Mouse (Mus musculus) intestine, embryonic 15.5 days (tissue): Measurements from ENCODE around the gene Etv1. TPM values are rescaled to one million over a fixed set of nuclear protein-coding genes. Genes with fewer than 3 reads are reported as not detected.
A peak's percentile ranks its signal among the peaks of the same experiment; 100 is the strongest.

ENCODE experiments used
- ATAC-seq: fragments of 200-750 bp; cut with Nextera tagmentation; 2 replicates; pipeline ENCODE4 v1.8.0; 2017; ENCODE audit warnings: moderate TSS enrichment, moderate library complexity
- H3K27ac ChIP-seq: fragments of 300-500 bp; sonication (generic); 2 replicates; pipeline ENCODE4 v1.5.1; 2015; ENCODE audit warnings: mild to moderate bottlenecking, inconsistent platforms
- H3K27me3 ChIP-seq: fragments of 300-500 bp; sonication (generic); replicated peaks from 2 replicates; pipeline ENCODE4 v1.6.1; 2015; ENCODE audit warnings: inconsistent platforms
- H3K36me3 ChIP-seq: fragments of 300-500 bp; sonication (generic); 2 replicates; pipeline ENCODE4 v1.6.1; 2015; ENCODE audit warnings: inconsistent platforms
- H3K4me1 ChIP-seq: fragments of 300-500 bp; sonication (generic); replicated peaks from 2 replicates; pipeline ENCODE4 v1.6.1; 2015; ENCODE audit warnings: inconsistent platforms
- H3K4me2 ChIP-seq: fragments of 300-500 bp; sonication (generic); replicated peaks from 2 replicates; pipeline ENCODE4 v1.6.1; 2015; ENCODE audit warnings: mild to moderate bottlenecking, inconsistent platforms
- H3K4me3 ChIP-seq: fragments of 300-500 bp; sonication (generic); replicated peaks from 2 replicates; pipeline ENCODE4 v1.5.1; 2015; ENCODE audit warnings: inconsistent platforms
- H3K9ac ChIP-seq: fragments of 300-500 bp; sonication (generic); 2 replicates; pipeline ENCODE4 v1.6.1; 2015; ENCODE audit warnings: inconsistent platforms
- H3K9me3 ChIP-seq: fragments of 300-500 bp; sonication (generic); 2 replicates; pipeline ENCODE4 v1.6.1; 2016; ENCODE audit warnings: inconsistent platforms
- WGBS: fragments of 180-500 bp; shearing (Covaris S2); methylation state at CpG from one replicate; pipeline ENCODE4 v1.1.7; 2015; 5-methylcytosine and 5-hydroxymethylcytosine counted together
- polyA plus RNA-seq: library from polyadenylated mRNA; unstranded; fragments of >200 nt; fragmentation: Nextera tagmentation; extraction: Ambion mirVana; gene quantifications from 2 replicates; pipeline ENCODE4 v1.2.1, GENCODE M21; 2015

Etv1 gene
- polyA plus RNA-seq, 1 experiment from 2014 or later, result 35.1 TPM

GRCm38 (mm10) chr12:38784221-38784620 lies 5.0 kb downstream of the Etv1 start:
- H3K4me2 ChIP-seq, result 0 out of 2 replicates have a peak overlapping the region, but pooled peaks have one; percentile 14
- H3K9me3 ChIP-seq, result no peaks in the 10 kb centered on the region
- H3K4me3 ChIP-seq, result no peak overlapping the region
- H3K4me1 ChIP-seq, result peaks cover 5% of the 10 kb centered on the region
- no peak overlapping the region for H3K27ac ChIP-seq
- WGBS, result 29% methylated on average over 1 of the region's 1 CpGs
- no peaks in the 10 kb centered on the region for H3K27me3 ChIP-seq
- no peak overlapping the region for H3K9ac ChIP-seq
- H3K36me3 ChIP-seq, result no peaks in the 10 kb centered on the region
- no peak for ATAC-seq

GRCm38 (mm10) chr12:38786571-38786970 lies 7.4 kb downstream of the Etv1 start:
- Histone ChIP-seq H3K9me3 (no peaks in the 10 kb centered on the region), H3K9ac (no peak overlapping the region), H3K27me3 (no peaks in the 10 kb centered on the region), H3K4me1 (peaks cover 5% of the 10 kb centered on the region), H3K4me2 (no peak overlapping the region), H3K36me3 (no peaks in the 10 kb centered on the region), H3K4me3 (no peak overlapping the region), H3K27ac (no peak overlapping the region)
- no peak for ATAC-seq
- 86% methylated on average over 4 of the region's 4 CpGs for WGBS

- Histone ChIP-seq H3K27me3 (no peaks in the 10 kb centered on the region), H3K9me3 (no peaks in the 10 kb centered on the region), H3K4me2 (no peak overlapping the region), H3K9ac (no peak overlapping the region), H3K27ac (no peak overlapping the region), H3K4me3 (no peak overlapping the region), H3K36me3 (no peaks in the 10 kb centered on the region), H3K4me1 (peaks cover 5% of the 10 kb centered on the region)
- ATAC-seq, result no peak
- 48% methylated on average over 3 of the region's 3 CpGs for WGBS
Observed at GRCm38 (mm10) chr12:38787704-38788103, 8.5 kb downstream of the Etv1 start.

- H3K4me1 ChIP-seq, result peaks cover 5% of the 10 kb centered on the region
- H3K27me3 ChIP-seq, result no peaks in the 10 kb centered on the region
- H3K36me3 ChIP-seq, result no peaks in the 10 kb centered on the region
- peak; percentile 97 for ATAC-seq
- H3K4me2 ChIP-seq, result peak overlapping the region; percentile 37; the same call in 1 of the 2 replicates
- H3K27ac ChIP-seq, result no peak overlapping the region
- no peak overlapping the region for H3K9ac ChIP-seq
- H3K9me3 ChIP-seq, result no peaks in the 10 kb centered on the region
- 13% methylated on average over 6 of the region's 6 CpGs for WGBS
- no peak overlapping the region for H3K4me3 ChIP-seq
Observed at GRCm38 (mm10) chr12:38788621-38789020, 9.4 kb downstream of the Etv1 start.

GRCm38 (mm10) chr12:38789789-38790355 lies 10.7 kb downstream of the Etv1 start:
- H3K36me3 ChIP-seq, result no peaks in the 10 kb centered on the region
- no peak overlapping the region for H3K27ac ChIP-seq
- no peak overlapping the region for H3K4me2 ChIP-seq
- H3K4me1 ChIP-seq, result peaks cover 5% of the 10 kb centered on the region
- no peak for ATAC-seq
- H3K4me3 ChIP-seq, result no peak overlapping the region
- H3K27me3 ChIP-seq, result no peaks in the 10 kb centered on the region
- WGBS, result 91% methylated on average over 10 of the region's 10 CpGs
- no peak overlapping the region for H3K9ac ChIP-seq
- no peaks in the 10 kb centered on the region for H3K9me3 ChIP-seq

- no peaks in the 10 kb centered on the region for H3K36me3 ChIP-seq
- ATAC-seq, result no peak
- H3K4me3 ChIP-seq, result no peak overlapping the region
- no peak overlapping the region for H3K4me2 ChIP-seq
- no peak overlapping the region for H3K9ac ChIP-seq
- no peak overlapping the region for H3K27ac ChIP-seq
- 53% methylated on average over 4 of the region's 4 CpGs for WGBS
- peaks cover 5% of the 10 kb centered on the region for H3K4me1 ChIP-seq
- no peaks in the 10 kb centered on the region for H3K9me3 ChIP-seq
- no peaks in the 10 kb centered on the region for H3K27me3 ChIP-seq
Observed at GRCm38 (mm10) chr12:38793076-38793475, 13.9 kb downstream of the Etv1 start.

- no peak for ATAC-seq
Observed at GRCm38 (mm10) chr12:38793697-38794096, 14.5 kb downstream of the Etv1 start.

GRCm38 (mm10) chr12:38807031-38807430 lies 27.9 kb downstream of the Etv1 start:
- no peaks in the 10 kb centered on the region for H3K27me3 ChIP-seq
- H3K4me3 ChIP-seq, result no peak overlapping the region
- H3K9me3 ChIP-seq, result no peaks in the 10 kb centered on the region
- WGBS, result 64% methylated on average over 5 of the region's 5 CpGs
- H3K9ac ChIP-seq, result no peak overlapping the region
- H3K4me1 ChIP-seq, result no peaks in the 10 kb centered on the region
- H3K27ac ChIP-seq, result no peak overlapping the region
- H3K36me3 ChIP-seq, result no peaks in the 10 kb centered on the region
- ATAC-seq, result no peak
- H3K4me2 ChIP-seq, result no peak overlapping the region

More at GRCm38 (mm10) chr12:38793697-38794096, 14.5 kb downstream of the Etv1 start:
- Histone ChIP-seq H3K36me3 (no peaks in the 10 kb centered on the region), H3K27me3 (no peaks in the 10 kb centered on the region), H3K4me3 (no peak overlapping the region), H3K9ac (no peak overlapping the region), H3K27ac (no peak overlapping the region), H3K4me2 (no peak overlapping the region), H3K9me3 (no peaks in the 10 kb centered on the region), H3K4me1 (peaks cover 5% of the 10 kb centered on the region)
- WGBS, result 59% methylated on average over 2 of the region's 2 CpGs

- no peak for ATAC-seq
- 65% methylated on average over 6 of the region's 6 CpGs for WGBS
Observed at GRCm38 (mm10) chr12:38812392-38812791, 33.2 kb downstream of the Etv1 start.

GRCm38 (mm10) chr12:38814010-38814786 lies 35.0 kb downstream of the Etv1 start:
- H3K36me3 ChIP-seq, result no peaks in the 10 kb centered on the region
- ATAC-seq, result no peak
- no peaks in the 10 kb centered on the region for H3K4me1 ChIP-seq
- no peak overlapping the region for H3K9ac ChIP-seq
- H3K4me3 ChIP-seq, result no peak overlapping the region
- no peak overlapping the region for H3K27ac ChIP-seq
- 47% methylated on average over 6 of the region's 6 CpGs for WGBS
- H3K4me2 ChIP-seq, result no peak overlapping the region
- no peaks in the 10 kb centered on the region for H3K9me3 ChIP-seq
- H3K27me3 ChIP-seq, result no peaks in the 10 kb centered on the region

More at GRCm38 (mm10) chr12:38812392-38812791, 33.2 kb downstream of the Etv1 start:
- Histone ChIP-seq H3K36me3 (no peaks in the 10 kb centered on the region), H3K27ac (no peak overlapping the region), H3K27me3 (no peaks in the 10 kb centered on the region), H3K4me1 (no peaks in the 10 kb centered on the region), H3K4me3 (no peak overlapping the region), H3K4me2 (no peak overlapping the region), H3K9ac (no peak overlapping the region), H3K9me3 (no peaks in the 10 kb centered on the region)

GRCm38 (mm10) chr12:38816235-38816634 lies 37.1 kb downstream of the Etv1 start:
- 79% methylated on average over 3 of the region's 3 CpGs for WGBS
- no peaks in the 10 kb centered on the region for H3K4me1 ChIP-seq
- H3K4me2 ChIP-seq, result no peak overlapping the region
- no peaks in the 10 kb centered on the region for H3K9me3 ChIP-seq
- H3K4me3 ChIP-seq, result no peak overlapping the region
- H3K27ac ChIP-seq, result no peak overlapping the region
- no peak overlapping the region for H3K9ac ChIP-seq
- ATAC-seq, result no peak
- H3K36me3 ChIP-seq, result no peaks in the 10 kb centered on the region
- H3K27me3 ChIP-seq, result no peaks in the 10 kb centered on the region

GRCm38 (mm10) chr12:38818320-38818719 lies 39.1 kb downstream of the Etv1 start:
- no peaks in the 10 kb centered on the region for H3K9me3 ChIP-seq
- no peak overlapping the region for H3K27ac ChIP-seq
- no peaks in the 10 kb centered on the region for H3K27me3 ChIP-seq
- H3K4me2 ChIP-seq, result no peak overlapping the region
- no peaks in the 10 kb centered on the region for H3K36me3 ChIP-seq
- 92% methylated on average over 2 of the region's 2 CpGs for WGBS
- H3K4me1 ChIP-seq, result no peaks in the 10 kb centered on the region
- H3K4me3 ChIP-seq, result no peak overlapping the region
- no peak for ATAC-seq
- H3K9ac ChIP-seq, result no peak overlapping the region

- H3K9me3 ChIP-seq, result no peaks in the 10 kb centered on the region
- no peaks in the 10 kb centered on the region for H3K36me3 ChIP-seq
- no peak overlapping the region for H3K4me2 ChIP-seq
- WGBS, result 36% methylated on average over 4 of the region's 4 CpGs
- peak; percentile 43; the same call in 1 of the 2 replicates for ATAC-seq
- no peak overlapping the region for H3K4me3 ChIP-seq
- H3K27me3 ChIP-seq, result no peaks in the 10 kb centered on the region
- no peaks in the 10 kb centered on the region for H3K4me1 ChIP-seq
- H3K27ac ChIP-seq, result no peak overlapping the region
- no peak overlapping the region for H3K9ac ChIP-seq
Observed at GRCm38 (mm10) chr12:38820642-38821041, 41.5 kb downstream of the Etv1 start.
